Mouse (Mus musculus): ENCODE data around the gene Tnfaip1.

GRCm38 (mm10) chr11:78531046-78531445 is 5.1 kb downstream of the Tnfaip1 start:
- TF ChIP-seq CTCF (conservative IDR thresholded peaks at IDR 0.05; ENCODE audit: insufficient read depth, insufficient read length, low read depth, low read length) (no peak), POLR2A (IDR thresholded peaks at IDR 0.05; ENCODE audit: low read depth, low read length) (no peak)
